ENCODE assay signal across 1 mouse cellular context in genomic region chr1:136179511-136180001, GRCm38 (mm10).
TF ChIP-seq lines count a peak whose summit lies in the region.

No protein-coding gene starts in this region.

TF ChIP-seq in MEL, 35 proteins besides CTCF, POLR2A, EP300 and RAD21:
- peak; percentile 85 for TF ChIP-seq MYC (IDR thresholded peaks at IDR 0.05; ENCODE audit: low read depth, low read length)
- TF ChIP-seq MAX (IDR thresholded peaks at IDR 0.05; ENCODE audit: low read length): peak; percentile 85
- 0 out of 2 replicates have a peak, but pooled peaks have one; percentile 28 for TF ChIP-seq ELF1 (IDR thresholded peaks at IDR 0.05; ENCODE audit: low read depth, low read length)
- no peak for TF ChIP-seq ZKSCAN1 (IDR thresholded peaks at IDR 0.05; ENCODE audit: low read depth, low read length)
- TF ChIP-seq GABPA (IDR thresholded peaks at IDR 0.05; ENCODE audit: low read depth, low read length): no peak
- TF ChIP-seq UBTF (IDR thresholded peaks at IDR 0.05; ENCODE audit: borderline replicate concordance, insufficient read depth, low read depth, low read length): no peak
- TF ChIP-seq NRF1 (IDR thresholded peaks at IDR 0.05; ENCODE audit: insufficient read depth, low read depth, low read length, poor library complexity, severe bottlenecking): no peak
- peak; percentile 90 for TF ChIP-seq TCF12 (IDR thresholded peaks at IDR 0.05; ENCODE audit: low read depth, low read length)
- peak; percentile 84 for TF ChIP-seq MAZ (IDR thresholded peaks at IDR 0.05; ENCODE audit: low read depth, low read length)
- peak; percentile 84 for TF ChIP-seq RCOR1 (IDR thresholded peaks at IDR 0.05; ENCODE audit: low read depth, low read length)
- no peak for TF ChIP-seq CHD2 (IDR thresholded peaks at IDR 0.05; ENCODE audit: low read length)
- peak; percentile 1; the same call in 1 of the 2 replicates for TF ChIP-seq ZC3H11A (IDR thresholded peaks at IDR 0.05; ENCODE audit: low read depth, low read length)
- TF ChIP-seq MAFK (IDR thresholded peaks at IDR 0.05; ENCODE audit: borderline replicate concordance, low read depth, low read length): peak; percentile 64; the same call in 1 of the 2 replicates
- TF ChIP-seq USF2 (IDR thresholded peaks at IDR 0.05; ENCODE audit: borderline replicate concordance in 1 of 2, insufficient read depth in 1 of 2, low read depth in 1 of 2, low read length in 2 of 2): no peak
- TF ChIP-seq MYB (IDR thresholded peaks at IDR 0.05; ENCODE audit: low read depth, low read length): peak; percentile 55; the same call in 1 of the 2 replicates
- 0 out of 2 replicates have a peak, but pooled peaks have one; percentile 35 for TF ChIP-seq ZMIZ1 (IDR thresholded peaks at IDR 0.05; ENCODE audit: low read depth, low read length)
- peak; percentile 32; the same call in 1 of the 2 replicates for TF ChIP-seq KAT2A (conservative IDR thresholded peaks at IDR 0.05; ENCODE audit: low read depth, low read length)
- peak; percentile 86 for TF ChIP-seq ETS1 (IDR thresholded peaks at IDR 0.05; ENCODE audit: low read depth, low read length)
- TF ChIP-seq E2F4 (IDR thresholded peaks at IDR 0.05; ENCODE audit: borderline replicate concordance, low read depth, low read length): no peak
- 0 out of 2 replicates have a peak, but pooled peaks have one; percentile 23 for TF ChIP-seq HCFC1 (IDR thresholded peaks at IDR 0.05; ENCODE audit: low read depth, low read length)
- TF ChIP-seq ZNF384 (IDR thresholded peaks at IDR 0.05; ENCODE audit: low read depth, low read length): no peak
- TF ChIP-seq POLR2AphosphoS5 (IDR thresholded peaks at IDR 0.05; ENCODE audit: borderline replicate concordance, low read depth, low read length): no peak
- TF ChIP-seq POLR2AphosphoS2 (IDR thresholded peaks at IDR 0.05; ENCODE audit: low read length): no peak
- peak; percentile 89 for TF ChIP-seq GATA1 (IDR thresholded peaks at IDR 0.05; ENCODE audit: low read depth, low read length)
- 0 out of 2 replicates have a peak, but pooled peaks have one; percentile 10 for TF ChIP-seq SMC3 (IDR thresholded peaks at IDR 0.05; ENCODE audit: low read depth, low read length)
- 0 out of 2 replicates have a peak, but pooled peaks have one; percentile 22 for TF ChIP-seq USF1 (IDR thresholded peaks at IDR 0.05; ENCODE audit: low read depth, low read length)
- peak; percentile 85 for TF ChIP-seq SIN3A (IDR thresholded peaks at IDR 0.05; ENCODE audit: low read length)
- peak; percentile 88 for TF ChIP-seq MXI1 (IDR thresholded peaks at IDR 0.05; ENCODE audit: low read depth, low read length)
- no peak for TF ChIP-seq JUND (IDR thresholded peaks at IDR 0.05; ENCODE audit: low read depth, low read length)
- TF ChIP-seq MEF2A (IDR thresholded peaks at IDR 0.05; ENCODE audit: extremely low read depth, insufficient replicate concordance, low read depth, low read length, poor library complexity, severe bottlenecking): no peak
- TF ChIP-seq CHD1 (IDR thresholded peaks at IDR 0.05; ENCODE audit: low read depth, low read length): peak; percentile 70; the same call in 1 of the 2 replicates
- peak; percentile 73 for TF ChIP-seq TAL1 (IDR thresholded peaks at IDR 0.05; ENCODE audit: low read length)
- peak; percentile 82 for TF ChIP-seq BHLHE40 (IDR thresholded peaks at IDR 0.05; ENCODE audit: borderline replicate concordance, low read depth, low read length)
- peak; percentile 35; the same call in 1 of the 2 replicates for TF ChIP-seq NELFE (IDR thresholded peaks at IDR 0.05; ENCODE audit: low read depth, low read length)
- 0 out of 2 replicates have a peak, but pooled peaks have one; percentile 35 for TF ChIP-seq TBP (IDR thresholded peaks at IDR 0.05; ENCODE audit: low read depth, low read length)
TF ChIP-seq in MEL: peak in this region for 23.
